Mouse (Mus musculus) embryonic facial prominence, embryonic 13.5 days (tissue): Measurements from ENCODE around the gene Il12b. TPM values are rescaled to one million over a fixed set of nuclear protein-coding genes. Genes with fewer than 3 reads are reported as not detected.
"Not testable (repeated sequence)": the region's sequence is repeated elsewhere in the genome, so short reads cannot be mapped to it uniquely, and the experiment has no call there.

Experiments used
- ATAC-seq: fragments of 200-750 bp; cut with Nextera tagmentation; 2 replicates; pipeline ENCODE4 v1.8.0; 2017; ENCODE audit warnings: low read depth; ENCODE audit not compliant: insufficient number of reproducible peaks, insufficient read depth, low FRiP score, low TSS enrichment
- H3K27ac ChIP-seq: fragments of 300-500 bp; sonication (generic); 2 replicates; pipeline ENCODE4 v1.5.1; 2015; ENCODE audit warnings: moderate library complexity, mild to moderate bottlenecking, inconsistent platforms
- H3K27me3 ChIP-seq: fragments of 300-500 bp; sonication (generic); 2 replicates; pipeline ENCODE4 v1.6.1; 2015; ENCODE audit warnings: mild to moderate bottlenecking, inconsistent platforms
- H3K36me3 ChIP-seq: fragments of 300-500 bp; sonication (generic); 2 replicates; pipeline ENCODE4 v1.6.1; 2015; ENCODE audit warnings: mild to moderate bottlenecking, inconsistent platforms
- H3K4me1 ChIP-seq: fragments of 300-500 bp; sonication (generic); 2 replicates; pipeline ENCODE4 v1.6.1; 2015; ENCODE audit warnings: inconsistent platforms
- H3K4me2 ChIP-seq: fragments of 300-500 bp; sonication (generic); 2 replicates; pipeline ENCODE4 v1.6.1; 2015; ENCODE audit warnings: moderate library complexity, mild to moderate bottlenecking, inconsistent platforms
- H3K4me3 ChIP-seq: fragments of 300-500 bp; sonication (generic); 2 replicates; pipeline ENCODE4 v1.5.1; 2015; ENCODE audit warnings: mild to moderate bottlenecking, inconsistent platforms
- H3K9ac ChIP-seq: fragments of 300-500 bp; sonication (generic); 2 replicates; pipeline ENCODE4 v1.6.1; 2015; ENCODE audit warnings: mild to moderate bottlenecking, inconsistent platforms
- H3K9me3 ChIP-seq: fragments of 300-500 bp; sonication (generic); 2 replicates; pipeline ENCODE4 v1.6.1; 2016; ENCODE audit warnings: inconsistent platforms
- WGBS: fragments of 180-500 bp; shearing (Covaris S2); methylation state at CpG from one replicate; pipeline ENCODE4 v1.1.7; 2015; ENCODE audit warnings: mixed read lengths; 5-methylcytosine and 5-hydroxymethylcytosine counted together
- polyA plus RNA-seq: library from polyadenylated mRNA; unstranded; fragments of >200 nt; fragmentation: Nextera tagmentation; extraction: Ambion mirVana; gene quantifications from 2 replicates; pipeline ENCODE4 v1.2.1, GENCODE M21; 2015

The Il12b gene
- polyA plus RNA-seq, 1 experiment from 2014 or later = not detected

DNA sequence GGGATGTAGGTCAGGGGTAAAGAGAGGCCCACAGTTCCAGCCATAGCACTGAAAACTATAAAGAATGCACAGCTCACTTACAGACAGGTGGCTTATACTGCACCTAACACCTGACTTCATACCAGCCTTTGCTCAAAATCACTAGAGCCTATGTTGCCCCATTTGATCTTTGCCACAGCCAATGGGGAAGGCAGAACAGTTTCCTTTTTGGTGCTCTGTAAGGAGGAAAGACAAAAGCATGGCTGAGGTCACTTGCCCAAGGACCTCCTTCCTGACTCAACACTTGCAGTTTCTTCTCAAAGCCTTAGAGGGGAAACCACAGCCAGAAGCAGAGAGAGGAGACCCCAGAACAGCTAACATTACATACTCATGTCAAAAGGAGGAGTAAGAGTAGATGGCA lies 51.2 kb downstream of the Il12b start:
- Histone ChIP-seq H3K36me3 (peaks cover 16% of the 10 kb centered on the region), H3K4me2 (no peak overlapping the region), H3K4me1 (no peaks in the 10 kb centered on the region), H3K9ac (no peak overlapping the region), H3K27me3 (no peaks in the 10 kb centered on the region), H3K4me3 (no peak overlapping the region), H3K27ac (no peak overlapping the region), H3K9me3 (no peaks in the 10 kb centered on the region)
- no peak for ATAC-seq

GRCm38 (mm10) chr11:44452016-44452415 lies 52.2 kb downstream of the Il12b start:
- not testable (repeated sequence) for H3K4me1 ChIP-seq, H3K4me3 ChIP-seq, H3K27ac ChIP-seq, H3K9ac ChIP-seq, H3K27me3 ChIP-seq, ATAC-seq, H3K9me3 ChIP-seq, H3K4me2 ChIP-seq
- peaks cover 25% of the 10 kb centered on the region for H3K36me3 ChIP-seq
- WGBS = 91% methylated on average over 5 of the region's 5 CpGs

DNA sequence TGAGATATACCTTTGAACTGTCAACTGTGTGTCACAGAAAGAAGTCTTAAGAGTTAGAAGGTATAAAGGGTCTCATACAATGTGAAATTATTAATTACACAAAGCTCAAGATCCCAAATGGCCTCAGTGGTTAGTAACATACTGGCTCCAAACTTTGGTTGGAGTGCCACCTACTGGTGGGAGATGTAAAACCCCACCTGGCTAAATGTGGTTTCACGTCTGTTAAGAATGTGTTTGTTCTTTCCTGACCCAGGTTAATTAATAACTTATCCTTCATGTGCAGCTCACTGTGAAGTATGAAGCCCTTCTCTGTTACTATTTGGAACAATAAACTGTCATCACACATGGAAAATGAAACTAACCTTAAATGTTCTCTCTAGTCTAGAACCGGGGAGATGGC lies 53.6 kb downstream of the Il12b start:
- ATAC-seq = no peak
- peaks cover 35% of the 10 kb centered on the region for H3K36me3 ChIP-seq
- H3K9ac ChIP-seq = no peak overlapping the region
- no peak overlapping the region for H3K27ac ChIP-seq
- H3K4me1 ChIP-seq = no peaks in the 10 kb centered on the region
- H3K4me2 ChIP-seq = no peak overlapping the region
- no peak overlapping the region for H3K4me3 ChIP-seq
- WGBS = 62% methylated on average over 2 of the region's 2 CpGs
- H3K9me3 ChIP-seq = no peaks in the 10 kb centered on the region
- H3K27me3 ChIP-seq = no peaks in the 10 kb centered on the region

GRCm38 (mm10) chr11:44461493-44461892 lies 61.6 kb downstream of the Il12b start:
- no peaks in the 10 kb centered on the region for H3K4me1 ChIP-seq
- H3K27me3 ChIP-seq = no peaks in the 10 kb centered on the region
- no peak for ATAC-seq
- no peak overlapping the region for H3K4me2 ChIP-seq
- H3K36me3 ChIP-seq = peaks cover 56% of the 10 kb centered on the region
- no peak overlapping the region for H3K27ac ChIP-seq
- H3K9ac ChIP-seq = no peak overlapping the region
- WGBS = 83% methylated on average over 6 of the region's 6 CpGs
- no peaks in the 10 kb centered on the region for H3K9me3 ChIP-seq
- H3K4me3 ChIP-seq = no peak overlapping the region

Other genes starting within 250 kb of the Il12b start
- gene Ublcp1, start 70.4 kb downstream of the Il12b start, polyA plus RNA-seq = 72.8 and 77.4 TPM in 2 replicates
- 73.6 and 78.2 TPM in 2 replicates for gene Rnf145, start 118.9 kb downstream of the Il12b start, polyA plus RNA-seq
- 69.1 and 77.2 TPM in 2 replicates for gene Ebf1, start 217.3 kb downstream of the Il12b start, polyA plus RNA-seq